Mouse (Mus musculus) spleen, adult 2 months (tissue): Measurements from ENCODE around the gene Prkcz. TPM values are rescaled to one million over a fixed set of nuclear protein-coding genes. Genes with fewer than 3 reads are reported as not detected.

ENCODE experiments used
- DNase-seq, 2 experiments: peaks; one replicate each; pipeline versions ENCODE4 v3.0.0 to v3.0.0-alpha.2; 2012 to 2021; ENCODE audit warnings: low spot score in 2 of 2, low read depth in 1 of 2
- H3K27ac ChIP-seq: fragments of 200-500 bp; 2 replicates; pipeline ENCODE4 v1.5.1; 2012; ENCODE audit warnings: low read length, inconsistent platforms; ENCODE audit not compliant: insufficient read depth
- H3K27me3 ChIP-seq: fragments of 200-500 bp; 2 replicates; pipeline ENCODE4 v1.6.1; 2012; ENCODE audit warnings: mild to moderate bottlenecking, moderate library complexity, low read length, inconsistent platforms; ENCODE audit not compliant: control insufficient read depth, insufficient read depth
- H3K36me3 ChIP-seq: fragments of 200-500 bp; 2 replicates; pipeline ENCODE4 v1.6.1; 2012; ENCODE audit warnings: mild to moderate bottlenecking, low read length, inconsistent platforms; ENCODE audit not compliant: control insufficient read depth, insufficient read depth
- H3K4me1 ChIP-seq: fragments of 200-500 bp; 2 replicates; pipeline ENCODE4 v1.6.1; 2011; ENCODE audit warnings: inconsistent platforms; ENCODE audit not compliant: control insufficient read depth, insufficient read depth, insufficient read length
- H3K4me3 ChIP-seq: fragments of 200-500 bp; 2 replicates; pipeline ENCODE4 v1.5.1; 2011; ENCODE audit warnings: mild to moderate bottlenecking, inconsistent platforms; ENCODE audit not compliant: insufficient read depth, insufficient read length; ENCODE audit errors: extremely low read depth
- CTCF ChIP-seq: fragments of 200-500 bp; IDR thresholded peaks from 2 replicates; pipeline ENCODE4 v1.5.1; 2011; ENCODE audit warnings: mild to moderate bottlenecking, inconsistent platforms; ENCODE audit not compliant: insufficient read depth, insufficient read length, insufficient replicate concordance; ENCODE audit errors: extremely low read depth
- POLR2A ChIP-seq: fragments of 200-500 bp; IDR thresholded peaks from 2 replicates; pipeline ENCODE4 v1.6.1; 2011; ENCODE audit warnings: low read depth, low read length, inconsistent platforms
- WGBS: fragments of 180-500 bp; shearing (Covaris S2); methylation state at CpG from one replicate; pipeline ENCODE4 v1.1.7; 2018; 5-methylcytosine and 5-hydroxymethylcytosine counted together
- polyA plus RNA-seq: library from polyadenylated mRNA; depleted of rRNA; stranded (reverse); fragments of >200 nt; gene quantifications from 2 replicates; pipeline ENCODE4 v1.2.3, GENCODE M21; 2012

Prkcz gene
- polyA plus RNA-seq, 1 experiment = 2.9 TPM

GRCm38 (mm10) chr4:155371797-155372735, 10.9 kb upstream of the Prkcz start:
- Histone ChIP-seq H3K4me3 (no peak overlapping the region), H3K4me1 (no peaks in the 10 kb centered on the region), H3K27ac (no peak overlapping the region), H3K27me3 (no peaks in the 10 kb centered on the region), H3K36me3 (no peaks in the 10 kb centered on the region)
- DNase-seq = no peak
- WGBS = 78% methylated on average over 5 of the region's 5 CpGs
- TF ChIP-seq POLR2A (no peak), CTCF (no peak)

DNA sequence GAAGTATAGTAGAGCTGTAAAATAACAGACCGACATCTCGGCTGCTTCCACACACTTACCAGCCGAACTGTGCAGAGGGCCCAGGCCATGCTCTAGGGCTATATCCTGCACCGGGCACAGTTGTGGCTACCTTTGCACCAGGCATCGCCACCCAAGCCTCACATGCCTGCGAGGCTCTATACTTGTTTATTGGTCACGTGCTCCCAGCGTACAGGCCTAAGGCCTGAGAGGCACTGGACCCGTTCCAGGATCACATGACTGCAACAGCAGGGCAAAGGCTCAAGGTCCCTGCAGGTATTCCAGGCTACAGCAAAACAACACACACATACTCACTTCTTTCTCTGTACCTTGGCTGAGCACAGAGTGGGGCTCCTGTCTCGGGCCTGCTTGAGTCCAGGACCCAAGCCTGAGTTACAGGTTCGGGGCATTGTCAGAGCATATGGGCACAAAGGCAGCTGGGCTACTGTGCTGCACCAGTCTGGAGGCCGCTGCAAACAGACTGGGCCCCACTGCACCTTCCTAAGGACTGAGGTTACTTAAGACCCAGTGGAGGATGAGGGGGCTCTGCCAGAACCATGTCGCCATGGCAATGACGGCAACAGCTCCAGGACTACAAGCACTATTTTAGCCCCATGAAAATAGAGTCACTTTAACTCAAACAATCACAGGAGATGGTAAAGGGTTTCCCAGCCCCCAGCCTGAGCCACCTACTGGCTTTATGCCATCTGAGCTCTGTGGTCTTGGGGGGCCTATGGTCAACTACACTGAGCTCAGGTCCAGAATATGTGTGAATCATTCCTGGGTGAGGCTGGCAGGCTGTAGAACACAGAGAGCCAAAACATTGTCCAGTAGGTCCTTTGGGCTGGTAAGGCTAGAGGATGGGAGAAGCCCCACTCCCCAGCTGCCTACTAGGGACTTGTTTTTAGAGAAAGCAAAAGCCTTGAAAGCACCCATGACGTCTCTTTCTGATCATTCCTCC, 9.9 kb upstream of the Prkcz start:
- TF ChIP-seq CTCF (no peak), POLR2A (no peak)
- Histone ChIP-seq H3K4me3 (no peak overlapping the region), H3K27me3 (no peaks in the 10 kb centered on the region; the same call in 1 of the 2 replicates), H3K4me1 (no peaks in the 10 kb centered on the region), H3K27ac (no peak overlapping the region), H3K36me3 (no peaks in the 10 kb centered on the region)
- 91% methylated on average over 15 of the region's 15 CpGs for WGBS
- DNase-seq = no peak

GRCm38 (mm10) chr4:155368684-155369083, 7.5 kb upstream of the Prkcz start:
- no peaks in the 10 kb centered on the region for H3K4me1 ChIP-seq
- DNase-seq = peak in 1 of 2 experiments; percentile 26
- H3K27me3 ChIP-seq = no peaks in the 10 kb centered on the region; the same call in 1 of the 2 replicates
- no peak overlapping the region for H3K27ac ChIP-seq
- H3K4me3 ChIP-seq = no peak overlapping the region
- WGBS = 44% methylated on average over 12 of the region's 12 CpGs
- TF ChIP-seq CTCF = peak; percentile 55; the same call in 1 of the 2 replicates
- no peak for TF ChIP-seq POLR2A
- no peaks in the 10 kb centered on the region for H3K36me3 ChIP-seq

DNA sequence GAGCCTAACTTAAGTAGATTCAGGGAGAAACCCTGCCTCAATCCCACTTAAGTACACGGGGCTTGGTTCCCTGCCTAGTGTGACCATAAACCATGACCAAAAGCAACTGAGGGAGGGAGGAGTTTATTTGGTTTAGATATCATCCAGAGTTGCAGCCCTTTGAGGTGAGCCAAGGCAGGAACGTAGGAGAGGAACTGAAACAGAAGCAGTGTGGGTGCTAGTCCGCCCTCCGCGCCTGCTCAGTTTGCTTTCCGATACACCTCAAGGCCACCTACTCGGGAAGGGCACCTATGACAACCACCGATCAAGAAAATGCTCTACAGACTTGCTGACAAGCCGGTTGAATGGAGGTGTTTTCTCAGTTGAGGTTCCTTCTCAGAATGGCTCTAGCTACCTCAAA, 6.6 kb upstream of the Prkcz start:
- TF ChIP-seq CTCF = no peak
- no peak for TF ChIP-seq POLR2A
- no peak overlapping the region for H3K4me3 ChIP-seq
- no peaks in the 10 kb centered on the region for H3K4me1 ChIP-seq
- H3K27me3 ChIP-seq = no peaks in the 10 kb centered on the region; the same call in 1 of the 2 replicates
- 68% methylated on average over 9 of the region's 9 CpGs for WGBS
- DNase-seq = no peak
- H3K27ac ChIP-seq = no peak overlapping the region
- no peaks in the 10 kb centered on the region for H3K36me3 ChIP-seq

DNA sequence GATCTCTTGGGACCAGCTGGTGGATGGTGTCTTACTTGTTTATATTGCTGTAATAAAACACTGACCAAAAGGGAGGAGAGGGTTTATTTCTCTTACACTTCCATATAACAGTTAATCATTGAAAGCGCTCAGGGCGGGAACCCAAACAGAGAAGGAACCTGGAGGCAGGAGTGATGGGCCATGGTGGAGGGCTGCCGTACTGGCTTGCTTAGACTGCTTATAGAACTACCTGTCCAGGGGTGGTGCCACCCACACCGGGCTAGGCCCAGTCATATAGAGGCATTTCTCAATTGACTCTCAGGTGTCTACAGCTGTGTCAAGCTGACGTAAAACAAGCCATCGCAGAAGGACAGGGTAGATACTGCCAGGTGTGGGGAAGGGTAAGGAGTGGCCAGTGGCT, 5.6 kb upstream of the Prkcz start:
- H3K4me1 ChIP-seq = no peaks in the 10 kb centered on the region
- TF ChIP-seq CTCF = no peak
- TF ChIP-seq POLR2A = no peak
- H3K27ac ChIP-seq = no peak overlapping the region
- H3K27me3 ChIP-seq = peaks cover 1% of the 10 kb centered on the region; the same call in 1 of the 2 replicates
- DNase-seq = no peak
- H3K36me3 ChIP-seq = no peaks in the 10 kb centered on the region
- no peak overlapping the region for H3K4me3 ChIP-seq
- 75% methylated on average over 6 of the region's 6 CpGs for WGBS

- Histone ChIP-seq H3K27me3 (peaks cover 1% of the 10 kb centered on the region; the same call in 1 of the 2 replicates), H3K27ac (no peak overlapping the region), H3K4me1 (no peaks in the 10 kb centered on the region; the same call in 1 of the 2 replicates), H3K36me3 (no peaks in the 10 kb centered on the region), H3K4me3 (no peak overlapping the region)
- TF ChIP-seq POLR2A = no peak
- TF ChIP-seq CTCF = no peak
- 48% methylated on average over 5 of the region's 5 CpGs for WGBS
- no peak for DNase-seq
These were observed 1.3 kb upstream of the Prkcz start for GRCm38 (mm10) chr4:155362443-155362842.
